Mouse (Mus musculus) liver, adult 2 months (tissue): ENCODE results near the gene Sycp2l. TPM values are rescaled to one million over a fixed set of nuclear protein-coding genes. Genes with fewer than 3 reads are reported as not detected.

Experiments
- DNase-seq: peaks from one replicate; pipeline ENCODE4 v3.0.0-alpha.2; 2011; ENCODE audit warnings: low read depth, low spot score; ENCODE audit errors: extremely low read depth
- H3K27ac ChIP-seq: fragments of 200-500 bp; replicated peaks from 2 replicates; pipeline ENCODE4 v1.5.1; 2012; ENCODE audit warnings: low read depth, mild to moderate bottlenecking, control low read depth, inconsistent platforms, low read length; ENCODE audit not compliant: insufficient read depth
- H3K27me3 ChIP-seq: fragments of 200-500 bp; 2 replicates; pipeline ENCODE4 v1.6.1; 2012; ENCODE audit warnings: mild to moderate bottlenecking, moderate library complexity, low read length, inconsistent platforms; ENCODE audit not compliant: control insufficient read depth, insufficient read depth
- H3K36me3 ChIP-seq: fragments of 200-500 bp; 2 replicates; pipeline ENCODE4 v1.6.1; 2012; ENCODE audit warnings: low read length, inconsistent platforms; ENCODE audit not compliant: control insufficient read depth, insufficient read depth
- H3K4me1 ChIP-seq: fragments of 200-500 bp; 2 replicates; pipeline ENCODE4 v1.6.1; 2011; ENCODE audit warnings: low read length; ENCODE audit not compliant: control insufficient read depth, insufficient read depth
- H3K4me3 ChIP-seq: fragments of 200-500 bp; 2 replicates; pipeline ENCODE4 v1.5.1; 2011; ENCODE audit warnings: low read depth, mild to moderate bottlenecking, control low read depth, low read length, moderate library complexity; ENCODE audit not compliant: insufficient read depth
- H3K79me2 ChIP-seq: fragments of 200-500 bp; 2 replicates; pipeline ENCODE4 v1.6.1; 2012; ENCODE audit warnings: inconsistent platforms, mild to moderate bottlenecking, low read length, moderate library complexity; ENCODE audit not compliant: control insufficient read depth, insufficient read depth
- H3K9ac ChIP-seq: fragments of 200-500 bp; 2 replicates; pipeline ENCODE4 v1.6.1; 2012; ENCODE audit warnings: low read depth, mild to moderate bottlenecking, control low read depth, inconsistent platforms, low read length
- CTCF ChIP-seq: fragments of 200-500 bp; IDR thresholded peaks from 2 replicates; pipeline ENCODE4 v1.5.1; 2011; ENCODE audit warnings: low read depth, low read length, control low read depth
- POLR2A ChIP-seq: fragments of 200-500 bp; IDR thresholded peaks from 2 replicates; pipeline ENCODE4 v1.6.1; 2011; ENCODE audit warnings: low read length, control low read depth; ENCODE audit not compliant: insufficient read depth; ENCODE audit errors: extremely low read depth
- WGBS: fragments of 180-500 bp; shearing (Covaris S2); methylation state at CpG from one replicate; pipeline ENCODE4 v1.1.7; 2018; 5-methylcytosine and 5-hydroxymethylcytosine counted together
- polyA plus RNA-seq: library from polyadenylated mRNA; depleted of rRNA; stranded (reverse); fragments of >200 nt; gene quantifications from 2 replicates; pipeline ENCODE4 v1.2.3, GENCODE M21; 2012
- total RNA-seq: library from RNA; depleted of rRNA; stranded (reverse); fragments of >200 nt; gene quantifications from 2 replicates; pipeline ENCODE4 v1.2.3, GENCODE M21; 2014

The Sycp2l gene
- total and polyA plus RNA-seq, 2 experiments = not detected

GRCm38 (mm10) chr13:41079421-41079780, 34.7 kb upstream of the Sycp2l start, which contains the start of gene Mak:
Gene Mak (minus strand): TSS chr13:41079706.
- H3K9ac ChIP-seq = no peak within 1 kb of the TSS
- peak within 1 kb of the TSS; percentile 44; the same call in 1 of the 2 replicates for H3K4me3 ChIP-seq
- TF ChIP-seq POLR2A (no peak), CTCF (no peak)
- peaks cover 6% of the 10 kb centered on the region for H3K27me3 ChIP-seq
- no peaks in the 10 kb centered on the region for H3K79me2 ChIP-seq
- H3K36me3 ChIP-seq = no peaks in the 10 kb centered on the region
- WGBS = under 1% methylated on average over 40 of the region's 40 CpGs
- H3K27ac ChIP-seq = no peak within 1 kb of the TSS
- no peaks in the 10 kb centered on the region for H3K4me1 ChIP-seq
- peak; percentile 59 for DNase-seq

GRCm38 (mm10) chr13:41079859-41080258, 34.2 kb upstream of the Sycp2l start:
- Histone ChIP-seq H3K9ac (no peak overlapping the region), H3K27ac (no peak overlapping the region), H3K36me3 (no peaks in the 10 kb centered on the region), H3K4me1 (no peaks in the 10 kb centered on the region), H3K4me3 (no peak overlapping the region), H3K79me2 (no peaks in the 10 kb centered on the region), H3K27me3 (peaks cover 6% of the 10 kb centered on the region)
- WGBS = 51% methylated on average over 5 of the region's 5 CpGs
- TF ChIP-seq POLR2A (no peak), CTCF (no peak)
- no peak for DNase-seq

DNA sequence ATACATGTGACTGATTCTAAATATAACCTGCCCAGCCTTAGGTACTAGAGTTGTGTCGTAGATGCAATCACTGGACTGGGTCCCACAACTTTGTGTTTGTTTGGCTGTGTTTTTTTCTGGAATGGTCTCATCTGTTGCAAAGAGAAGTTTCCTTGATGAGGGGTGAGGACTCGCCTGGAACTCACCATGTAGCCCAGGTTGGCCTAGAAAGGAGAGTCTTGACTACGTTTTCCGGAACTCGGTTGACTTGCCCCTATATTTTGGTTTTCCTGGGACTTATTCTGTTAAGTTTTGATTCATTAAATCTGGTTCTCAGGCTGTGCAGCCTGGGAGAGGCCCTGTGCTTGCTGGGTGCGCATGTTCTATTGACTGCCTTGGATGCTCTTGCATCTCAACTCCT, 33.4 kb upstream of the Sycp2l start:
- Histone ChIP-seq H3K79me2 (no peaks in the 10 kb centered on the region), H3K4me3 (no peak overlapping the region), H3K4me1 (no peaks in the 10 kb centered on the region), H3K27me3 (peaks cover 6% of the 10 kb centered on the region), H3K36me3 (no peaks in the 10 kb centered on the region), H3K27ac (no peak overlapping the region), H3K9ac (no peak overlapping the region)
- WGBS = 96% methylated on average over 6 of the region's 6 CpGs
- TF ChIP-seq POLR2A (no peak), CTCF (no peak)
- no peak for DNase-seq

DNA sequence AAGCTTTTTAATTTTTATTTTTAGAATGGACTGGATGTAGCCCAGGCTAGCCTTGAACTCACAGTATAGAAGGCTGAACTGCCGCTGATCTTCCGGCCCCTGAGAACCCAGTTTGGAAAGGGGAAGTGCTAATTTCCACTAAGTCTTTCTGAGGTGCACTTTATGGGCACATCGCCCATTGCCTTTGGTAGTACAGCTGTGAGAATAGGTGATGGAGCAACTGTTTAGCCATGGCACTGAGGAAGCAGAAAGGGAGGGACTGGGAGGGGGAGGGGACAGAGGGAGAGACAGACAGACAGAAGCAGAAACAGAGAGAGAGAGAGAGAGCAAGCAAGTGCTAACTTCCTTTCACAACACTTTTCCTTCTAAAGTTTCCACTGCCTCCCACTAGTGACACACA, 29.6 kb upstream of the Sycp2l start:
- Histone ChIP-seq H3K27ac (no peak overlapping the region), H3K4me3 (no peak overlapping the region), H3K79me2 (no peaks in the 10 kb centered on the region), H3K27me3 (no peaks in the 10 kb centered on the region), H3K9ac (no peak overlapping the region), H3K4me1 (no peaks in the 10 kb centered on the region), H3K36me3 (no peaks in the 10 kb centered on the region)
- TF ChIP-seq POLR2A (no peak), CTCF (no peak)
- DNase-seq = no peak
- 73% methylated on average over 3 of the region's 3 CpGs for WGBS

DNA sequence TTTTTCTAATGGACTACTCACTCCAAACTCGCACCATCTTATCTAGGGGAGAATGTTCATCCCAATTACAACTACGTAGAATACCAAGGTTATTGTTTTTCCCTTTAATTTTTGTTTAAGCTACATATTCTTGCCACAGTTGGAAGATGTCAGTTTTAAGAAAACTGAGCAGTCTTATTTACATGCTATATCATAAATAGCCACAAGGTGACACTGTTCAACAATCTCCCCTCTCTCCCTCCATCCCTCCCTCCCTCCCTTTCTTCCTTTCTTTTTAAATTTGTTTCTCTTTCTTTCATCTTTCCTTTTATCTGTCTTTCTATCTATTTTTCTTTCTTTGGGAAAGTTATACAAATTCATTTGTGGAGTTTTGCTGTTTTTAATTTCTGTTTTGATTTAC, 29.0 kb upstream of the Sycp2l start:
- no peak overlapping the region for H3K27ac ChIP-seq
- H3K9ac ChIP-seq = no peak overlapping the region
- DNase-seq = peak; percentile 23
- TF ChIP-seq CTCF (no peak), POLR2A (no peak)
- 17% methylated on average over 2 of the region's 2 CpGs for WGBS
- H3K4me1 ChIP-seq = no peaks in the 10 kb centered on the region
- no peaks in the 10 kb centered on the region for H3K36me3 ChIP-seq
- no peak overlapping the region for H3K4me3 ChIP-seq
- H3K79me2 ChIP-seq = no peaks in the 10 kb centered on the region
- H3K27me3 ChIP-seq = no peaks in the 10 kb centered on the region

GRCm38 (mm10) chr13:41088746-41089145, 25.4 kb upstream of the Sycp2l start:
- H3K27ac ChIP-seq = no peak overlapping the region
- H3K4me1 ChIP-seq = no peaks in the 10 kb centered on the region
- no peak overlapping the region for H3K9ac ChIP-seq
- H3K27me3 ChIP-seq = no peaks in the 10 kb centered on the region
- H3K4me3 ChIP-seq = no peak overlapping the region
- DNase-seq = no peak
- no peak for TF ChIP-seq POLR2A
- TF ChIP-seq CTCF = no peak
- no peaks in the 10 kb centered on the region for H3K79me2 ChIP-seq
- H3K36me3 ChIP-seq = no peaks in the 10 kb centered on the region
